Mouse (Mus musculus) hindbrain, embryonic 13.5 days (tissue): ENCODE data around the gene Actl6a. TPM values are rescaled to one million over a fixed set of nuclear protein-coding genes. Genes with fewer than 3 reads are reported as not detected.

ENCODE experiments used
- ATAC-seq: fragments of 200-750 bp; cut with Nextera tagmentation; 2 replicates; pipeline ENCODE4 v1.8.0; 2017; ENCODE audit warnings: moderate TSS enrichment; ENCODE audit not compliant: low FRiP score
- H3K27ac ChIP-seq: fragments of 300-500 bp; sonication (generic); 2 replicates; pipeline ENCODE4 v1.5.1; 2015; ENCODE audit warnings: inconsistent platforms, mild to moderate bottlenecking, moderate library complexity
- H3K27me3 ChIP-seq: fragments of 300-500 bp; sonication (generic); 2 replicates; pipeline ENCODE4 v1.6.1; 2015; ENCODE audit warnings: mild to moderate bottlenecking, inconsistent platforms
- H3K36me3 ChIP-seq: fragments of 300-500 bp; sonication (generic); 2 replicates; pipeline ENCODE4 v1.6.1; 2015; ENCODE audit warnings: mild to moderate bottlenecking, inconsistent platforms
- H3K4me1 ChIP-seq: fragments of 300-500 bp; sonication (generic); replicated peaks from 2 replicates; pipeline ENCODE4 v1.6.1; 2015; ENCODE audit warnings: inconsistent platforms
- H3K4me2 ChIP-seq: fragments of 300-500 bp; sonication (generic); 2 replicates; pipeline ENCODE4 v1.6.1; 2015; ENCODE audit warnings: inconsistent platforms, mild to moderate bottlenecking, moderate library complexity
- H3K4me3 ChIP-seq: fragments of 300-500 bp; sonication (generic); 2 replicates; pipeline ENCODE4 v1.5.1; 2015; ENCODE audit warnings: mild to moderate bottlenecking, inconsistent platforms
- H3K9ac ChIP-seq: fragments of 300-500 bp; sonication (generic); 2 replicates; pipeline ENCODE4 v1.6.1; 2015; ENCODE audit warnings: mild to moderate bottlenecking, inconsistent platforms
- H3K9me3 ChIP-seq: fragments of 300-500 bp; sonication (generic); 2 replicates; pipeline ENCODE4 v1.6.1; 2016; ENCODE audit warnings: inconsistent platforms
- WGBS: fragments of 180-500 bp; shearing (Covaris S2); methylation state at CpG from one replicate; pipeline ENCODE4 v1.1.7; 2015; 5-methylcytosine and 5-hydroxymethylcytosine counted together
- polyA plus RNA-seq: library from polyadenylated mRNA; unstranded; fragments of >200 nt; fragmentation: Nextera tagmentation; extraction: Ambion mirVana; gene quantifications from 2 replicates; pipeline ENCODE4 v1.2.1, GENCODE M21; 2015

Actl6a gene
- polyA plus RNA-seq, 1 experiment from 2014 or later = 104 TPM

DNA sequence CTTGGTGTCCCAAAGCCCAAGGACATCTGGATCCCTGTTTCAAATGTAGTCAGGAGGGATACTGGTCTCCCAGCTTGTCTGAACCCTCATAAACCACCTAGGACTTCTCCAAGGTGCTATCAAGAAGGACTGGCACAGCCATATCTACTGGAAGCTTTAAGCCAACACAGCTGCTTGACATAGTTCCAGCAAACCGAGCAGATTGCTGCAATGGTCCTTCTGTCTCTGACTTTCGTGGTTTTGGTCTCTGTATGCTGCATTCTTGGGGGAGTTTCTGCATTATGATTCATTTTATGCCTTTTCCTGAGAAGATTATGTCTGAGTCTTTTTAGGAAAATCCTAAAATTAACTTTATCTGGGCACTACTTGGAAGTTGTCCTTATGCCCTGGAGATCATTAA is 64.7 kb downstream of the Actl6a start:
- WGBS = 81% methylated on average over 2 of the region's 2 CpGs
- H3K9ac ChIP-seq = no peak overlapping the region
- no peaks in the 10 kb centered on the region for H3K36me3 ChIP-seq
- no peak overlapping the region for H3K4me3 ChIP-seq
- no peaks in the 10 kb centered on the region for H3K4me1 ChIP-seq
- H3K27ac ChIP-seq = no peak overlapping the region
- no peaks in the 10 kb centered on the region for H3K27me3 ChIP-seq
- no peaks in the 10 kb centered on the region for H3K9me3 ChIP-seq
- ATAC-seq = no peak
- H3K4me2 ChIP-seq = no peak overlapping the region

Other genes starting within 250 kb of the Actl6a start
- gene Kcnmb3, start 214.1 kb upstream of the Actl6a start, polyA plus RNA-seq = 0.26 TPM in 1 of 2 replicates, not detected in the other
- gene Zfp639, start 196.0 kb upstream of the Actl6a start, polyA plus RNA-seq = 37.4 and 37.6 TPM in 2 replicates
- gene Mfn1, start 176.8 kb upstream of the Actl6a start, polyA plus RNA-seq = 39.2 and 43.7 TPM in 2 replicates
- 79.5 and 80.8 TPM in 2 replicates for gene Gnb4, start 89.7 kb upstream of the Actl6a start, polyA plus RNA-seq
- 323 and 339 TPM in 2 replicates for gene Ndufb5, start 30.7 kb downstream of the Actl6a start, polyA plus RNA-seq
- 35.6 and 36.5 TPM in 2 replicates for gene Mrpl47, start 31.3 kb downstream of the Actl6a start, polyA plus RNA-seq
- 11.7 and 12.1 TPM in 2 replicates for gene Usp13, start 111.2 kb downstream of the Actl6a start, polyA plus RNA-seq